ENCODE assay signal across 26 mouse cellular contexts in the genomic region with DNA sequence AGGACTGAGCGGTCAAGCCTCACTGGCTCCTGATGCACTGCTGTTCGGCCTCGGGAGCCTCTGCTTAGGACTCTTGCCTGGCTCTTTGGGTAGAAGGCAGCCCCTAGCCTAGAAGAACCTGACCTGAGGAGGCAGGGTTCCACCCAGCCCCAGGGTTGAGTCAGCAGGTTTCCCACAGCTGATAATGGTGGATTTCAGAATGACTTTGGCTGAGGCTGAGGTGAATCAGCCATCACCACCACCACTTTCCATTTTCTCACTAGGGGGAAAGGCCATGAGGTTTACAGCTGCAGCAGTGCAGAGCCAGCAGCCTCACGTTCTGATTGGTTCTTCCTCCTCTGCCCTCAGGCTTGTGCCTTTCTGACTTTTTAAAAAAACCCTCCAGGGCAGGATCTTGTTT. TPM values are rescaled to one million over a fixed set of nuclear protein-coding genes. Genes with fewer than 3 reads are reported as not detected.
A peak's percentile ranks its signal among the peaks of the same experiment; 100 is the strongest.
DNase-seq lines count a peak whose midpoint lies in the region; ATAC-seq lines count a peak whose summit lies in the region.
"Had no signal": no experiment of that assay in that cellular context is flagged by ENCODE, and none has a peak within 500 bp of the region (broad histone marks: within the 10 kb centered on the region; RNA-seq: fewer than 3 reads in every experiment).

No protein-coding gene starts in this region.

- DNase-seq in CD4-positive, CD25-positive, alpha-beta regulatory T cell, adult 2 months (ENCODE audit: low read depth, low spot score), result peak; percentile 52
- DNase-seq in testis, postnatal 10 days (ENCODE audit: low spot score), result peak; percentile 38
- DNase-seq in testis, postnatal 14 days (ENCODE audit: low spot score), result no peak
- peak; percentile 53 for DNase-seq in adipocyte (ENCODE audit: low spot score)
- peak; percentile 15 to 33 for DNase-seq in thymus, postnatal 36 days
- DNase-seq in frontal cortex, postnatal 14 days (ENCODE audit: low spot score in 2 of 2), result no peak
- no peak for DNase-seq in frontal cortex, postnatal 25 days (ENCODE audit: low spot score in 2 of 2)
- DNase-seq: cerebellum, adult 18-20 months; gastrocnemius, adult 2 months; heart, adult 18-20 months; kidney, postnatal 14 days; layer of hippocampus, adult 9-11 months had no signal

- no peak for ATAC-seq in CD4-positive, CD25-positive, alpha-beta regulatory T cell, adult 4 months
- ATAC-seq: forebrain, embryonic 13.5 days; intestine, embryonic 16.5 days; liver, embryonic 12.5 days had no signal

RNA-seq across cellular contexts. Expression of a gene that starts 21.9 kb away (rescaled TPM):
- 100 to 1,000 TPM; 246 to 283 TPM for polyA plus RNA-seq in CD4-positive, CD25-positive, alpha-beta regulatory T cell, adult 4 months (2017; shearing (Covaris generic))

RNA-seq across cellular contexts. Expression of a gene that starts 29.1 kb away (rescaled TPM):
- polyA plus RNA-seq in CD4-positive, CD25-positive, alpha-beta regulatory T cell, adult 4 months (2017; shearing (Covaris generic)), result 100 to 1,000 TPM; 212 to 326 TPM

RNA-seq across cellular contexts. Expression of a gene that starts 47.1 kb away (rescaled TPM):
- not detected for polyA plus RNA-seq in CD4-positive, CD25-positive, alpha-beta regulatory T cell, adult 4 months (2017; shearing (Covaris generic))
- polyA plus RNA-seq: brain, embryonic 14.5 days; cortical plate, adult 2 months; embryonic facial prominence, embryonic 14.5 days; forebrain, embryonic 13.5 days; heart, embryonic 15.5 days; hindbrain, embryonic 11.5 days; intestine, embryonic 16.5 days; liver, embryonic 12.5 days; lung, embryonic 15.5 days; midbrain, postnatal 0 days; neural tube, embryonic 14.5 days; small intestine, adult 2 months; urinary bladder, adult 2 months had no signal

Comparison
In these comparisons a context has a peak if more than half of its experiments do, and no peak if none do; other contexts are left out.
1. DNase-seq: peak in CD4-positive, CD25-positive, alpha-beta regulatory T cell, adult 2 months (single experiment), testis, postnatal 10 days (single experiment), adipocyte (single experiment) and thymus, postnatal 36 days (2 of 2); none in testis, postnatal 14 days (single experiment), frontal cortex, postnatal 14 days (0 of 2) and frontal cortex, postnatal 25 days (0 of 2).